Mouse (Mus musculus) thymus, postnatal 14 days (tissue): ENCODE measurements around the gene Msi2.

Experiments
- DNase-seq: peaks from one replicate; pipeline ENCODE4 v3.0.0; 2021

Gene Msi2

DNA sequence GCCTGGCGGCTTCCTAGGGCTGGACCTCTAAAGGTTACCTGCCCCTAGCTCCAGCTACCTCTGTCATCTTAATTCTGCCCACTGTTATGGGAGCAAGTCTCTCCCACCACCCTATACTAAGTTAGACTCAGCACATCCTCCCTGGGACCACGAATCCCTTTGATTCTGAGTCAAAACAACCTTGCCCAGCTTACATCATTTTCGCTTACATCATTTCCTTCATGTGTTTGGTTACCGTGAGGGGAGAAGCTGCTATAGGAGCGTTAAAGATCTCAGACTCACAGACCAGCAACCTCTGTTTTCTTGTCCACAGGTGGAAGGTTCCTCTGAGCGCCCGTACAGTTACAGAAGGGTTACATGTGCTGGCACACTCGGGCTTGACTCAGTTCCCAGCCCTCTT lies 288.0 kb downstream of the Msi2 start:
- DNase-seq = peak; percentile 15

GRCm38 (mm10) chr11:88429680-88430079 lies 288.6 kb downstream of the Msi2 start:
- peak; percentile 16 for DNase-seq

- peak; percentile 61 for DNase-seq
Observed at GRCm38 (mm10) chr11:88425631-88426101, 292.6 kb downstream of the Msi2 start.

DNA sequence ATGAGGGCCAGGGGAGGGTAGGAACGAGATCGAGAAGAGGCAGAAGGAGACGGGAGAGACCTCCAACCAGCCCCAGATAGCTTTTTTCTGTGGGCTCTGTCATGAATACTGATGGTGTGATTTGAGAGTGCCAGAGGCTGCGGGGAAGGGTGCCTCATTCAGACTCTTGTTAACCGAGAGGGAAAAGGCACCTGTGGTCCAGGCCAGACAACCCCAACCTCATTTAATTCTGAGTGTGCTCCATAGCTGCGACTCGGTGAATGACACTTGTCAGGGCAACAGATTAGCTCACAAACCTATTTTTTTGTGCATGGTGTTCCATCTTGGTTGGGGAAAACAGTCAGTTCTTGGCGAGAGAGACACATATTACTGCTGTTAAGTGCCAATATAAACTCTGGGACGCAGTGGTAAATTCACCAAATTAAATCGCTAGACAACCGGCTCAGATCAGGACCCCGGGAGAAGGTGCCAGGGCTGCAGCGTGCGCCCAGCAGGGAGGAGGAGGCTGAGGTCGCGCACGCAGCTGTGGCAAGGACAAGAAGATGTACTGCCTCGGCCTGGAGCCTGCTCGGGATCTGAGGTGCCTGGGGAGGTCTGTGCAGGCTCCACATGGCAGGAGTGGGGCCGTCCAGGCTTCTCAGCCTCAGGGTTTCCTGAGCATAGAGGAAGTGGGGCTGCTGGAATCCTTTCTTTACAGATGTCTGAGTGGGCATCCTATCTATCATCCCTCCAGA lies 294.1 kb downstream of the Msi2 start:
- DNase-seq = no peak

DNA sequence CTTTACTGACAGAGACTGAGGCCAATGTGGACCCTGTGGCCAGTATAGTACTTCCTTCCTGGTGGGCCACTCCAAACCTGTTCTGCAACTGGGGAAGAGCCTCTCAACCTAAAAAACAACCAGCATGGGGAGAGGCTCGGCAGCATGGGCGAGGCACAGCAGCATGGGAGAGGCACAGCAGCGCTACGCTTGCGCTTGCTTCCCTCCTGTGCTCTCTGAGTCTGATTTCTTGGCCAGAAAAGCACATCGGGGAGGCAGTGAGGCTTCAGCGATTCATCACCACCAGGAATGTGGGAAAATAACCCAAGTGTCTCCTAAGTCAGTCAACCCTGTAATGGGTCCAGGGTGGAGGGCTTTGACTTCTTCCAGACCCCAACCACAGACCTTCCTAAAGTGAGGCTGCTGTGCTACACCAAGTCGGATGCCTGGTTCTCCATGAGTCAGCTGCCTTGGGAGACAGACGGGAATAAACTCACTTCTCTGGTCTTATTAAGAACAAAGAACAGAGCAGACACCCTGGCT lies 297.2 kb downstream of the Msi2 start:
- DNase-seq = no peak

DNA sequence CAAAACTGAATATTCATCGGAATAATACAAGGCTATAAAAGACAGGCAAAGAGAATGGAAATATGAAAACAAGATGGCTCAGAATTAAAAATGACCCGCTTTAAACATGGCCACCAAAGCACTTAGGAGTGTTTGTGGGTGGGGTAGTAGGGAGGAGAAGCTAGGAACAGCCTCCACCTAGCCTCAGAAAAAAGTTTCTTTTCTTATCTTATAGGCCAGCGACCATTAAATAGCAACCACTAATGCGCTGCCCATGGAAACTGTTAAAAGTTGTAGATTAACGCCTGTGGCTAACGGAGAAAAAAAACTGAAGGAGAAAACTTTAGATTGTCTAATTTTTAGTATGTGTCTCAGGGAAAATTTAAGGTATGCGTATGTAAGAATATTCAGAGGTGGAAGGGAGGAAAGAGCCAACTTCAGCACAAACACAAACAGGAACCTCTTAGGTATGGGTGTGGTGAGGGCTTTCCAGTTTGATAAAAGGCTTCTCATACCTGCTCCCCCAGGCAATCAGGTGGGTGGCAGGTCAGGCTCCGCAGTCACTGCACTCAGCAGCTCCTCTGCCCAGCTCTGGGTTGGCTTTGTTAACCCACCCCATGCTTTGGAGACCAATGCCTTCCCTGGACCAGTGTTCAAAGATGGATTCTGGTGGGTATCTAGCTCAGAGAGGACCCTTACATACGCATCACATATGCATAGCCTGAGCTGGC lies 298.5 kb downstream of the Msi2 start:
- DNase-seq = no peak

DNA sequence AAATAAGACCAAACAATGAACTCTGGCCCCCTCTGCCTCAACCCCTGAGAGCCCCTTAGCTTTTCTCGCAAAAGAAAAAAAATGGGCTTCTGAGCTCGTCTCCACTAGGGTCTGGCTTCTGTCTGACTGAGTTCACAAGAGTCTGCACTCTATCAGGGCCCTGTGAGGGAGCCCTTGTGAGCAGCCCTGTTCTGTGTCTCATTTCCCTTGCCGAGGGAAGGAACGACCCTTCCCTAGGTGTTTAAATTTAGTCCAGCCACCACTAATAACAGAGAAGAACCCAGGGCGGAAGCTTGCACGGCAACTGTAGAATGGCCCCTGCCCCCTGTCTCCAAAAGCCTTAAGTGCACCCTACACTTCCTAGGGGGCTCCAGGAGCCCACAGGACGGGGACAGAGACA lies 299.2 kb downstream of the Msi2 start:
- DNase-seq = no peak

- DNase-seq = no peak
Observed at GRCm38 (mm10) chr11:88414157-88414870, 304.0 kb downstream of the Msi2 start.

GRCm38 (mm10) chr11:88412423-88413094 lies 305.8 kb downstream of the Msi2 start:
- DNase-seq = peak; percentile 65

DNA sequence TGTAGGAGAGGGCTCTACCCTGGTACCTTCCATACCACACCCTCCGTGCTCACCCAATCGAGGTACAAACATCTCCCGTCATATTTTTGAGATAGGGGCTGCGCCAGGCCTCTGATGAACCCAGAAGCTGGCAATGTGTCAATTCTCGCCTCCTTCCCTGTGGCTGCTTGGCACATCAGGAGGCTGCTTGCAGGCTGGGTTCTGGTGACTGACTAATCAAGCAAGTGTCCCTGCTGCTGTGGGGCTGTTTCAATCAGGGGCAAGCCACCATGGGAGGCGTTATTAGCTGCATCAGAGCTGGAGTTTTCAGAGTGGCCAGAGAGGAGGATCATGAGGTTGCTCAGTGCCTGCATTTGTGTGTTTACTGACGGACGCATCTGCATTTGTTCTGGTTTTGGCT lies 310.0 kb downstream of the Msi2 start:
- DNase-seq = no peak

DNA sequence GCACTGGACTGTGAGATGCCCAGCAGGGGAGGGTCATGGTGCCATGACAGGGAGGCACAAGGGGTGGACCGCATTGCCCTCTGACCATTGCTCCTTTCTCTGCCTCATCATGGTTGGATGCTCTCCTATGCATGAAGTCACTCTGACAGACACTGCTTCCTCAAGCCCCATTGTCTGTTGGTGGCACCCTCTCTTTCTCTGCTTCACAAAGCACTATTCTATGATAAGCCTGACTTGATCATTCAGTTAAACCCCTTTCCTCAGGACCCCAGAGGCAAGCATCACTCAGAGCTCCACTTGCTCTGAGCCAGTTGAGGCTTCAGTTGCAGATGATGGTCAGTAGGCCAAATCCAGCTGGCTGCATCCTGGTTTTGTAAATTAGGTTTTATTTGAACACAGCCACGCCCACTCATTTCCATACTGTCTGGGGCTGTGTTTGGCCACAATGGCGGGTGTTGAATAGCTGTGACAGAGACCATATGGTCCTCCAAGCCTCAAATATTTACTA lies 311.9 kb downstream of the Msi2 start:
- no peak for DNase-seq

DNA sequence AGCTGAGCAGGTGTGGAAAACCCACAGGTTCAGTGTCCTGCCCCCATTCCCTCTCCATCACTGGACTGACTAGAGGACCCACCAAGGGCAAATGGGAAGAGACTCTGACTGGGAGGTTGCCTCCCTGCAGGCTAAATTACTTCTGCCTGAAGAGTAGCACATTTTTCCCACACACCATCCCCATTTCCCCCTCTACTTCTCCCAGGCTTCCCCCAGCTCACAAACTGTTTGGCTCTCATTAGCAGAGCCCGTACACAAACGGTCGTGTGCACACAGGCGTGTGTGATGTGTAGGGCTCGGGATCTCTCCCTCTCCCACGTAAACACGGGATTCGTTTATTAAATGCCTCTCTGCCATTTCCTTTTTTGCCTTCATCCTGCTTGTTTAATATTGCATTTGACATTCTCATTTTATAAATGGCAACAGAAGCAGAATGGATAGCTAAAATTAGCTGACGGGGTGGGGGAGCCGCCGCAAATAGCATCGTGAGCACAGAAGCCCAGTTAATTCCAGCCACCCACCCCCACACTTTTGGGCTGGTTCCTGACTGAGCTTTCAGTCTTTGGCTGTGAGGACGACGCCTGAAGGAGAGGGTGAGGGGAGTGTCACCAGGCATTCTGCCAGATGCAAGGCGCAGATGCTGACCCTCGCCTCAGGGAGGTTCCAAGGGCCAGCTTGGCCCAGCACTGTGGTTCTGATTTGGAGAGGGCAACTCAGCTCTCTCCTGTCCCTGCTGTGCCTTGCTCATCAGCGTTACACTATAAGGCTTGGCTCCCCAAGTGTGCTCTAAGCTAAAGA lies 313.3 kb downstream of the Msi2 start:
- no peak for DNase-seq

DNA sequence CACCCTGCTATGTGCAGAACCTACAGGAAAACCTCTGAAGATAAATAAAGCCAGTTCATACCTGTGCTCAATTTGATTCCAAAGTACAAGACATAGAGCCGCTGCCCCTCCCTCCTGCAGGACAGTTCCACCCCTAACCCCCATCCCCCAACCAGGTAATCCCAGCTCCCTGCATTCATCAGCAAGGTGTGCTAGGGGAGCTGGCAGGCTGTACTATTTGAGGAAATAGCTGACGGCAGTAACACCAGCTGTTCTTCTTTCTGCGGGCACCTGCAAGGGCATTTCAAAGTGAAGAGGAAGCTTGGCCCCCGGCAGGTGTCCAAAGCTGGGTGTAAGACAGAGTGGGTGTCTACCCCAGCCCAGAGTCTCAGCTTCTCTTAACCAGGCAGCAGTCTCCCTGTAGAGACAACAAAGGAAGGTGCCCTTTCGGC lies 314.1 kb downstream of the Msi2 start:
- DNase-seq = peak; percentile 47

DNA sequence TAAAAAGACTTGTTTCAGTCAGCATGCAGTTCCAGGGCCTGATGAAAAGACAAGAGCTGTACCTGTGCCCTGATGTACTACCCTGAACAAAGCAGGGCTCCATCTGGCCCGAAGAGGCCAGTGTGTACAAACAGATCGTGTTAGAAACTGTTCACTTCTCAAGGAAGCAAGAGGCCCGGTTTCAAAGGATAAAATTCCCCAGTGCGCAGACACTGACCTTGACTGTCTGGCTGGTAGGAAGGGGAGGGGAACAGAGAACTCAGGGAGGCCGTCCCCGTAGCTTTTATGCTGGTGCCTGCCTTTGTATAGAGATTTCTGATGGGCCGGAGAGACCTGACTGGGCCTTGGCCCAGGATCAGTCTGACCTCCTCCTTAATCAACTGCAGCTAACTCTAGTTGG lies 316.0 kb downstream of the Msi2 start:
- no peak for DNase-seq

GRCm38 (mm10) chr11:88401333-88401732 lies 317.0 kb downstream of the Msi2 start:
- DNase-seq = no peak

DNA sequence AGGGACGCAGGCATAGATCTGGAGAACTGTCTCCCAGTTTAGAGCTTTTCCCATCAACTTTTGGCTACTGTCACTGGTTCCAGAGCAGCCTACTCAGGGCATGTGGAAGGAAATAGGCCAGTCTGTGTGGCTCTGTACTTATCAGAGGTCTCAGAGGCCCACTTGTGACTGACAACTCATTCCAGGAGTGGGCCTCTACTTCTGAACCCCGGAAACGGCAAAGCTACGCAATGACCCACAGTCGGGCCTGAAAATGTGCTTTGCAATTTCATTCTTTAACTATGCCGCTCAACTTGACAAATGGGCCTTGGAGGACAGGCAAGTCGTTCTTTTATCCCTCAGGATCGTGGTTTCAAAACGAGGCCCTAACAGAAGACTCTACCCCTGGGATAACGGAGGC lies 317.4 kb downstream of the Msi2 start:
- no peak for DNase-seq

- no peak for DNase-seq
Observed at GRCm38 (mm10) chr11:88400235-88400634, 318.1 kb downstream of the Msi2 start.

- no peak for DNase-seq
Observed at GRCm38 (mm10) chr11:88399431-88399830, 318.9 kb downstream of the Msi2 start.

DNA sequence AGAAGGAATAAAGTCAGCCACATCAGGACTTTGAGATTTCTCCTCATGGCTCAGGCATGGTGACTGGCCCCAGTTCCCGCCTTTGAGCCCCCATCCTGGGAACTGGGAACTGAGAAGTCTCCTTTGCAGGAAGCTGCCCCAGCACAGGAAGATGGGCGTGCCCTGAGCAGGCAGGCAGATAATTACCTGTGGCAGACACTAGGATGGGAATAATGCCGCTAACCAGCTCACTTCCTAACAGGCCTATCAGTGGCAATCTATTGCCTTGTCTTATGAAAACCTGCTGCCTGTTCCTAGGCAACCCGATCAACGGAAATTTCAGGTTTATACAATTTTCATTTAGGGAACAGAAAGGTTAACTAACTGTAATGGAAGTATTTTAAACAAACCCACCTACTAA lies 319.3 kb downstream of the Msi2 start:
- DNase-seq = no peak

- no peak for DNase-seq
Observed at GRCm38 (mm10) chr11:88395076-88395990, 323.0 kb downstream of the Msi2 start.
